8 mouse cellular contexts compared by ENCODE assay signal in genomic region chr19:41894959-41895358, GRCm38 (mm10). TPM values are rescaled to one million over a fixed set of nuclear protein-coding genes. Genes with fewer than 3 reads are reported as not detected.
DNase-seq lines count a peak whose midpoint lies in the region; ATAC-seq and TF ChIP-seq lines count a peak whose summit lies in the region.

No protein-coding gene starts in this region.

- no peak for ATAC-seq in lung, embryonic 15.5 days (ENCODE audit: borderline replicate concordance, extremely low read depth, low FRiP score, low TSS enrichment)
- ATAC-seq in embryonic facial prominence, embryonic 13.5 days (ENCODE audit: insufficient number of reproducible peaks, insufficient read depth, low FRiP score, low TSS enrichment, low read depth) = no peak
- ATAC-seq in intestine, postnatal 0 days = peak; percentile 15; the same call in 1 of the 2 replicates

- no peak for TF ChIP-seq CTCF in intestine, postnatal 0 days (IDR thresholded peaks at IDR 0.05; ENCODE audit: low read depth)
- TF ChIP-seq CTCF in olfactory bulb, adult 2 months (IDR thresholded peaks at IDR 0.05; ENCODE audit: insufficient read depth, low read depth, low read length) = no peak

- H3K4me1 ChIP-seq in lung, embryonic 15.5 days = peaks cover 17% of the 10 kb centered on the region
- H3K4me1 ChIP-seq in embryonic facial prominence, embryonic 13.5 days = peaks cover 15% of the 10 kb centered on the region
- peaks cover 9% of the 10 kb centered on the region; the same call in 1 of the 2 replicates for H3K4me1 ChIP-seq in intestine, postnatal 0 days (replicated peaks; ENCODE audit: control insufficient read depth, insufficient read depth, low read length)
- H3K4me1 ChIP-seq in olfactory bulb, adult 2 months (ENCODE audit: control insufficient read depth, insufficient read depth, low read length) = peaks cover 8% of the 10 kb centered on the region

- peak overlapping the region; percentile 47; the same call in 1 of the 2 replicates for H3K9ac ChIP-seq in lung, embryonic 15.5 days
- H3K9ac ChIP-seq in embryonic facial prominence, embryonic 13.5 days = peak overlapping the region; percentile 73
- peak overlapping the region; percentile 46; the same call in 1 of the 2 replicates for H3K9ac ChIP-seq in intestine, postnatal 0 days (ENCODE audit: low read depth, low read length)

- peak overlapping the region; percentile 93 for H3K4me2 ChIP-seq in lung, embryonic 15.5 days
- peak overlapping the region; percentile 92 for H3K4me2 ChIP-seq in embryonic facial prominence, embryonic 13.5 days
- peak overlapping the region; percentile 95 for H3K4me2 ChIP-seq in intestine, postnatal 0 days (replicated peaks; ENCODE audit: low read depth)

- no peak for TF ChIP-seq POLR2A in olfactory bulb, adult 2 months (IDR thresholded peaks at IDR 0.05; ENCODE audit: insufficient read depth, low read depth, low read length)

- H3K4me3 ChIP-seq in lung, embryonic 15.5 days = peak overlapping the region; percentile 84
- peak overlapping the region; percentile 83 for H3K4me3 ChIP-seq in embryonic facial prominence, embryonic 13.5 days
- peak overlapping the region; percentile 87 for H3K4me3 ChIP-seq in intestine, postnatal 0 days (ENCODE audit: low read depth, low read length)
- H3K4me3 ChIP-seq in olfactory bulb, adult 2 months (ENCODE audit: insufficient read depth, low read depth, low read length) = peak overlapping the region; percentile 88; the same call in 1 of the 2 replicates

- 31% methylated on average over 7 of the region's 7 CpGs for WGBS in lung, embryonic 15.5 days
- 47% methylated on average over 7 of the region's 7 CpGs for WGBS in embryonic facial prominence, embryonic 13.5 days
- 27% methylated on average over 7 of the region's 7 CpGs for WGBS in intestine, postnatal 0 days
- WGBS in olfactory bulb, adult 2 months = 45% methylated on average over 7 of the region's 7 CpGs

- H3K36me3 ChIP-seq in lung, embryonic 15.5 days = peaks cover 7% of the 10 kb centered on the region; the same call in 1 of the 2 replicates
- peaks cover 17% of the 10 kb centered on the region for H3K36me3 ChIP-seq in embryonic facial prominence, embryonic 13.5 days
- peaks cover 7% of the 10 kb centered on the region; the same call in 1 of the 2 replicates for H3K36me3 ChIP-seq in intestine, postnatal 0 days (ENCODE audit: control insufficient read depth, insufficient read depth)

- H3K9me3 ChIP-seq in lung, embryonic 15.5 days = no peaks in the 10 kb centered on the region
- H3K9me3 ChIP-seq in embryonic facial prominence, embryonic 13.5 days = no peaks in the 10 kb centered on the region
- H3K9me3 ChIP-seq in intestine, postnatal 0 days (ENCODE audit: control insufficient read depth) = no peaks in the 10 kb centered on the region

- H3K27me3 ChIP-seq in lung, embryonic 15.5 days = no peaks in the 10 kb centered on the region
- no peaks in the 10 kb centered on the region for H3K27me3 ChIP-seq in embryonic facial prominence, embryonic 13.5 days
- no peaks in the 10 kb centered on the region for H3K27me3 ChIP-seq in intestine, postnatal 0 days (replicated peaks; ENCODE audit: control insufficient read depth, insufficient read depth, low read length)

- DNase-seq in lung, adult 18-20 months = no peak
- no peak for DNase-seq in spleen, adult 12 weeks (ENCODE audit: low spot score)
- no peak for DNase-seq in right cerebral cortex, adult 2 months (ENCODE audit: low spot score in 2 of 2)
- no peak for DNase-seq in cerebellum, postnatal 36 days

- no peak overlapping the region for H3K27ac ChIP-seq in lung, embryonic 15.5 days
- no peak overlapping the region for H3K27ac ChIP-seq in embryonic facial prominence, embryonic 13.5 days
- H3K27ac ChIP-seq in intestine, postnatal 0 days (ENCODE audit: low read depth, low read length) = peak overlapping the region; percentile 70; the same call in 1 of the 2 replicates
- H3K27ac ChIP-seq in olfactory bulb, adult 2 months (ENCODE audit: insufficient read depth, low read depth, low read length) = no peak overlapping the region

RNA-seq across cellular contexts. Expression of gene Rrp12, which starts 1.0 kb away (rescaled TPM):
- 13.7 and 13.8 TPM in 2 replicates for polyA plus RNA-seq in lung, embryonic 15.5 days (2015; fragmentation: Nextera tagmentation; extraction: Ambion mirVana)
- polyA plus RNA-seq in embryonic facial prominence, embryonic 13.5 days (2015; fragmentation: Nextera tagmentation; extraction: Ambion mirVana) = 15.2 and 16.8 TPM in 2 replicates
- polyA plus RNA-seq in intestine, postnatal 0 days (2015; fragmentation: Nextera tagmentation; extraction: Ambion mirVana) = 4.7 and 5.0 TPM in 2 replicates
- not detected in 2 replicates for polyA plus RNA-seq in olfactory bulb, adult 2 months (2012; ENCODE audit: insufficient read depth, insufficient read length, low replicate concordance, missing spikeins)

RNA-seq across cellular contexts. Expression of gene Pgam1, which starts 16.8 kb away (rescaled TPM):
- 619 and 635 TPM in 2 replicates for polyA plus RNA-seq in lung, embryonic 15.5 days (2015; fragmentation: Nextera tagmentation; extraction: Ambion mirVana)
- 539 and 631 TPM in 2 replicates for polyA plus RNA-seq in embryonic facial prominence, embryonic 13.5 days (2015; fragmentation: Nextera tagmentation; extraction: Ambion mirVana)
- polyA plus RNA-seq in intestine, postnatal 0 days (2015; fragmentation: Nextera tagmentation; extraction: Ambion mirVana) = 213 and 223 TPM in 2 replicates
- polyA plus RNA-seq in olfactory bulb, adult 2 months (2012; ENCODE audit: insufficient read depth, insufficient read length, low replicate concordance, missing spikeins) = 261 and 289 TPM in 2 replicates

RNA-seq across cellular contexts. Expression of gene Exosc1, which starts 38.3 kb away (rescaled TPM):
- polyA plus RNA-seq in lung, embryonic 15.5 days (2015; fragmentation: Nextera tagmentation; extraction: Ambion mirVana) = 71.4 and 72.6 TPM in 2 replicates
- polyA plus RNA-seq in embryonic facial prominence, embryonic 13.5 days (2015; fragmentation: Nextera tagmentation; extraction: Ambion mirVana) = 88.2 and 90.2 TPM in 2 replicates
- 32.3 and 33.3 TPM in 2 replicates for polyA plus RNA-seq in intestine, postnatal 0 days (2015; fragmentation: Nextera tagmentation; extraction: Ambion mirVana)
- polyA plus RNA-seq in olfactory bulb, adult 2 months (2012; ENCODE audit: insufficient read depth, insufficient read length, low replicate concordance, missing spikeins) = not detected in 2 replicates

RNA-seq across cellular contexts. Expression of gene Zdhhc16, which starts 38.3 kb away (rescaled TPM):
- polyA plus RNA-seq in lung, embryonic 15.5 days (2015; fragmentation: Nextera tagmentation; extraction: Ambion mirVana) = 88.1 and 96.2 TPM in 2 replicates
- polyA plus RNA-seq in embryonic facial prominence, embryonic 13.5 days (2015; fragmentation: Nextera tagmentation; extraction: Ambion mirVana) = 91.2 and 97.3 TPM in 2 replicates
- polyA plus RNA-seq in intestine, postnatal 0 days (2015; fragmentation: Nextera tagmentation; extraction: Ambion mirVana) = 37.7 and 38.4 TPM in 2 replicates
- not detected in 2 replicates for polyA plus RNA-seq in olfactory bulb, adult 2 months (2012; ENCODE audit: insufficient read depth, insufficient read length, low replicate concordance, missing spikeins)

RNA-seq across cellular contexts. Expression of gene Frat2, which starts 47.0 kb away (rescaled TPM):
- 4.1 and 4.4 TPM in 2 replicates for polyA plus RNA-seq in lung, embryonic 15.5 days (2015; fragmentation: Nextera tagmentation; extraction: Ambion mirVana)
- 4.9 and 5.3 TPM in 2 replicates for polyA plus RNA-seq in embryonic facial prominence, embryonic 13.5 days (2015; fragmentation: Nextera tagmentation; extraction: Ambion mirVana)
- 3.8 and 4.5 TPM in 2 replicates for polyA plus RNA-seq in intestine, postnatal 0 days (2015; fragmentation: Nextera tagmentation; extraction: Ambion mirVana)
- polyA plus RNA-seq in olfactory bulb, adult 2 months (2012; ENCODE audit: insufficient read depth, insufficient read length, low replicate concordance, missing spikeins) = not detected in 2 replicates

Comparison
In these comparisons a context has a peak if more than half of its experiments do, and no peak if none do; other contexts are left out.
1. RNA of gene Exosc1, which starts 38.3 kb away (polyA plus RNA-seq): 88.2 to 90.2 TPM in embryonic facial prominence, embryonic 13.5 days, 71.4 to 72.6 TPM in lung, embryonic 15.5 days and 32.3 to 33.3 TPM in intestine, postnatal 0 days; not detected in olfactory bulb, adult 2 months; every median in the first group is over 10 times any median in the second.
2. Peak in every context shown above with its lines, with median percentiles within 50 percentile points of each other: H3K4me2 ChIP-seq, H3K4me3 ChIP-seq and H3K9ac ChIP-seq.